Mouse (Mus musculus): ENCODE results near the gene Scmh1.

Scmh1 gene

GRCm38 (mm10) chr4:120544896-120545295 is 139.8 kb downstream of the Scmh1 start:
- DNase-seq (ENCODE audit: low spot score in 2 of 2): no peak

- DNase-seq (ENCODE audit: low spot score in 2 of 2): no peak
Measured at GRCm38 (mm10) chr4:120556592-120556991, 151.5 kb downstream of the Scmh1 start.

GRCm38 (mm10) chr4:120565726-120566125 is 160.6 kb downstream of the Scmh1 start:
- no peak for DNase-seq (ENCODE audit: low spot score in 2 of 2)

DNA sequence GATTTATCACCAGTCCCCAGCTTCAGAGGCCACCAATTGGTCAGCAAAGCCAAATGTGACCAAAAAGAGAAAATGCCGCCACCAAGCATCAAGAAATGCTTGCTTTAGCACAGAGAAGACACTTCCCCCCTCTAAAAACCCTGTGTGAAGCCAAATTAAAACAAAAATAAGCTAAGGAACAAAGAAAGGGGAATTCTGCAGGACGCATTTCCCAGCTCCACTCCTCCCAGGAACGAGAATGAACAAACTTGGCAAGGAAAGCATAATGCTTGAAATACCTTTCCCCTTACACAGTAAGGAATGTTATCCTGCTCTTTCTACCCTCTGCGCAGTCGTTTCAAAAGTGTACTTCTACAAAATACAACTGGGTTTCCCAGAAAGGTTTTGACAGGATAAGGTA is 162.9 kb downstream of the Scmh1 start:
- DNase-seq (ENCODE audit: low spot score in 2 of 2): no peak

- no peak for DNase-seq (ENCODE audit: low spot score in 2 of 2)
Measured at GRCm38 (mm10) chr4:120569025-120569424, 163.9 kb downstream of the Scmh1 start.

GRCm38 (mm10) chr4:120569486-120570437 is 164.7 kb downstream of the Scmh1 start, which contains the start of gene Ctps:
TSS of gene Ctps (minus strand) at chr4:120570276.
- DNase-seq (ENCODE audit: low spot score in 2 of 2): peak; percentile 90 to 91

- DNase-seq (ENCODE audit: low spot score in 2 of 2): no peak
Measured at GRCm38 (mm10) chr4:120570438-120571069, 165.5 kb downstream of the Scmh1 start.

- DNase-seq (ENCODE audit: low spot score in 2 of 2): no peak
Measured at GRCm38 (mm10) chr4:120571070-120571464, 166.0 kb downstream of the Scmh1 start.

GRCm38 (mm10) chr4:120571691-120572090 is 166.6 kb downstream of the Scmh1 start:
- DNase-seq (ENCODE audit: low spot score in 2 of 2): no peak
